Mouse (Mus musculus) thymus, adult 2 months (tissue): Measurements from ENCODE around the gene Fpgs. TPM values are rescaled to one million over a fixed set of nuclear protein-coding genes. Genes with fewer than 3 reads are reported as not detected.

Experiments used
- DNase-seq: peaks from one replicate; pipeline ENCODE4 v3.0.0; 2021
- H3K27ac ChIP-seq: fragments of 200-500 bp; 2 replicates; pipeline ENCODE4 v1.5.1; 2012; ENCODE audit warnings: low read length, control low read depth; ENCODE audit not compliant: control insufficient read depth, insufficient read depth
- H3K27me3 ChIP-seq: fragments of 200-500 bp; 2 replicates; pipeline ENCODE4 v1.6.1; 2012; ENCODE audit warnings: mild to moderate bottlenecking, low read length, moderate library complexity, mixed read lengths; ENCODE audit not compliant: control insufficient read depth, insufficient read depth
- H3K36me3 ChIP-seq: fragments of 200-500 bp; 2 replicates; pipeline ENCODE4 v1.6.1; 2012; ENCODE audit warnings: mild to moderate bottlenecking, low read length, moderate library complexity; ENCODE audit not compliant: control insufficient read depth, insufficient read depth
- H3K4me1 ChIP-seq: fragments of 200-500 bp; replicated peaks from 2 replicates; pipeline ENCODE4 v1.6.1; 2012; ENCODE audit warnings: low read length; ENCODE audit not compliant: control insufficient read depth, insufficient read depth
- H3K4me3 ChIP-seq: fragments of 200-500 bp; 2 replicates; pipeline ENCODE4 v1.5.1; 2012; ENCODE audit warnings: mild to moderate bottlenecking, low read length, control low read depth, moderate library complexity; ENCODE audit not compliant: control insufficient read depth, insufficient read depth
- CTCF ChIP-seq: fragments of 200-500 bp; IDR thresholded peaks from 2 replicates; pipeline ENCODE4 v1.5.1; 2012; ENCODE audit warnings: mild to moderate bottlenecking, control low read depth, low read length, moderate library complexity, borderline replicate concordance; ENCODE audit not compliant: control insufficient read depth, poor library complexity, insufficient read depth; ENCODE audit errors: extremely low read depth
- POLR2A ChIP-seq: fragments of 200-500 bp; IDR thresholded peaks from 2 replicates; pipeline ENCODE4 v1.6.1; 2012; ENCODE audit warnings: mild to moderate bottlenecking, low read length, control low read depth, moderate library complexity; ENCODE audit not compliant: control insufficient read depth, poor library complexity, insufficient read depth; ENCODE audit errors: extremely low read depth
- whole genome bisulfite sequencing: fragments of 180-500 bp; shearing (Covaris S2); methylation state at CpG from one replicate; pipeline ENCODE4 v1.1.7; 2018; 5-methylcytosine and 5-hydroxymethylcytosine counted together
- polyA plus RNA-seq: library from polyadenylated mRNA; depleted of rRNA; stranded (reverse); fragments of >200 nt; gene quantifications from 2 replicates; pipeline ENCODE4 v1.2.3, GENCODE M21; 2012

Gene Fpgs
- polyA plus RNA-seq, 1 experiment, result 61.8 TPM

DNA sequence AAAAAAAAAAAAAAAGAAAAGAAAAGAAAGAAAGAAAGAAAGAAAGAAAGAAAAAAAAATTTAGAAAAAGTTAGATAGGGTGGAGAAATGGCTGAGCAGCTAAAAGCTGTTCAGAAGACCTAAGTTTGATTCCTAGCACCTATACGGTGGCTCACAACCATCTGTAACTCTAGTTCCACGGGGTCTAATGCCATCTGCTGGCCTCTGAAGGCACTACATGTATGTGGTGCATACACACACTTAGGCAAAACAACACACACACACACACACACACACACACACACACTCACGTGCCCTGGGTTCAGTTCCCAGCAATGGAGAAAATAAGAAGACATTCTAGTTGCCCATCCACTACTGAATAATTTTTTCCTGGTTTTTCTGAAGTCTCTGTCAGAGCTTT is 27.1 kb downstream of the Fpgs start:
- no peak for TF ChIP-seq CTCF
- no peak for TF ChIP-seq POLR2A
- DNase-seq, result no peak
- no peak overlapping the region for H3K27ac ChIP-seq
- WGBS, result 95% methylated on average over 3 of the region's 3 CpGs
- H3K4me3 ChIP-seq, result no peak overlapping the region
- no peaks in the 10 kb centered on the region for H3K36me3 ChIP-seq
- no peaks in the 10 kb centered on the region for H3K27me3 ChIP-seq
- H3K4me1 ChIP-seq, result no peaks in the 10 kb centered on the region

DNA sequence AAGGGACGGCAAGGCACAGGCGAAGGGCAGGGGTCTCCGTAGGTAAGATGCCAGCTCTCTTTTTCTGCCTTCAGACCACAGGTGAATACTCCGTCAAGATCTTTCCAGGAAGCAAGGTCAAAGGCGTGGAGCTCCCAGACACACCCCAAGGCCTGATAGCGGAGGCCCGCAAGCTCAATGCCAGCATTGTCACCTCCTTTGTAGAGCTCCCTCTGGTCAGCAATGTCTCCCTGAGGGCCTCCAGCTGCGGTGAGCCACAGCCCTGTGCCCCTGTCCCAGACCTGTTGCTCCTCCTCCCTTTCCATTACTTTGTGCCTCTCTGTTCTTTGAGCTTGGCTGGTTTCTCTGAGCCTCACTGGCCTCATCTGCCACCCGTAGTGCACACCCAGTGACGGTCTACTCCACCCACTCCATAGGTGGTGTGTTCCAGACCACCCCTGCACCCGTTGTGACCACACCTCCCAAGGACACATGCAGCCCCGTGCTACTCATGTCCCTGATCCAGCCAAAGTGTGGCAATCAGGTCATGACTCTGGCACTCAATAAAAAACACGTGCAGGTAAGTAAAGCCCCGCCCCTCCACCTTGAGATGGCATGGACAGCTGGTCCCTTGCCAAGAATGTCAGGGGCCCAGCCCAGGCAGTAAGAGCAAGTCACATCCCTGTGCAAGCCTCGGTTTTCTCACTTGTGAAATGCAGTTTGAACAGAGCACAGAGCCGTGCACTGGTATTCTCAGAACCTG is 30.6 kb downstream of the Fpgs start:
- no peaks in the 10 kb centered on the region for H3K36me3 ChIP-seq

DNA sequence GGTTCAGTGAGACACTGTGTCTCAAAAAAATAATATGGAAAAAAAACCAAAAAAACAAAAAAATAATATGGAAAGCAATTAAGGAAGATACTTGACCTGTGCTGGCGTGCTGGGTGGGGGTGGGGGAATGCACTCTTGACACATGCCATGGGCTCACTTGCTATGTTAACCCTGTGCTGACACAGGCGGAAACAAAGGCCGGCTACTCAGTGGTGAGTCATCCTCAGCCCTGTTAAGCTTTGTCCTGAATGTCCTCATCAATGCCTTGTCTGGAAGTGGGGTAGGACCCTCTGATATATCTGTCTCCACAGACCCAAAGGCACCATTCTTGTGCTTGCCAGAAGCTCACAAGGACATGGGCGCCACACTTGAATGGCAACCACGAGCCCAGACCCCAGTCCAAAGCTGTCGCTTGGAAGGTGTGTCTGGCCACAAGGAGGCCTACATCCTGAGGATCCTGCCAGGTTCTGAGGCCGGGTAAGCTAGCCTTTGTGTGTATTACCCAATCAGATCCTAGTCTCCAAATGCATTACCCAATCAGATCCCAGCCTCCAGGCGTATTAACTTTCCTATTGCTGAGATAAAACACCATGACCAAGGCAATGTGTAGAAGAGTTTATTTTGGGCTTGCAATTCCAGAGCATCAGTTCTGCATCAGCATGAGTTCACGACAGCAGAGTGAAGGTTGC is 31.9 kb downstream of the Fpgs start:
- Histone ChIP-seq H3K27ac (no peak overlapping the region), H3K36me3 (no peaks in the 10 kb centered on the region), H3K27me3 (no peaks in the 10 kb centered on the region), H3K4me3 (no peak overlapping the region), H3K4me1 (no peaks in the 10 kb centered on the region)
- no peak for DNase-seq
- WGBS, result 93% methylated on average over 9 of the region's 9 CpGs
- no peak for TF ChIP-seq CTCF

More for the DNA sequence above, 30.6 kb downstream of the Fpgs start:
- TF ChIP-seq POLR2A, result no peak
- TF ChIP-seq CTCF, result no peak
- Histone ChIP-seq H3K27me3 (no peaks in the 10 kb centered on the region), H3K27ac (no peak overlapping the region), H3K4me1 (no peaks in the 10 kb centered on the region), H3K4me3 (no peak overlapping the region)
- no peak for DNase-seq
- WGBS, result 91% methylated on average over 16 of the region's 16 CpGs

DNA sequence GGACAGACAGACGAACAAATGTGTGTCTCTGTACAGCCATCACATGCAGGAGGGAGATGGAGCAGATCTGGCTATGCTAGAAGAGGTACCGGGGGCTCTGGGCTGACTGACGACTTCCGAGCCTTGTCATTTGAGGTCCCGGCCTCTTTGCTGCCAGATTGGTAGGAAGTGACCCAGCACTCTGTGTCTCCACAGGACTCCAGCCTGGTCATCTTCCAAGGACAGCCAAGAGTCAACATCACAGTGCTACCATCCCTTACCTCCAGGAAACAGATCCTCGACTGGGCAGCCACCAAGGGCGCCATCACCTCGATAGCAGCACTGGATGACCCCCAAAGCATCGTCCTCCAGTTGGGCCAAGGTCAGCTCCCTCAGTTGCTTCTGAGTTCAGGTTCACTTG is 32.8 kb downstream of the Fpgs start:
- H3K4me3 ChIP-seq, result no peak overlapping the region
- H3K36me3 ChIP-seq, result no peaks in the 10 kb centered on the region
- 93% methylated on average over 9 of the region's 9 CpGs for WGBS
- TF ChIP-seq POLR2A (no peak), CTCF (no peak)
- H3K4me1 ChIP-seq, result no peaks in the 10 kb centered on the region
- H3K27ac ChIP-seq, result no peak overlapping the region
- H3K27me3 ChIP-seq, result no peaks in the 10 kb centered on the region
- DNase-seq, result no peak

DNA sequence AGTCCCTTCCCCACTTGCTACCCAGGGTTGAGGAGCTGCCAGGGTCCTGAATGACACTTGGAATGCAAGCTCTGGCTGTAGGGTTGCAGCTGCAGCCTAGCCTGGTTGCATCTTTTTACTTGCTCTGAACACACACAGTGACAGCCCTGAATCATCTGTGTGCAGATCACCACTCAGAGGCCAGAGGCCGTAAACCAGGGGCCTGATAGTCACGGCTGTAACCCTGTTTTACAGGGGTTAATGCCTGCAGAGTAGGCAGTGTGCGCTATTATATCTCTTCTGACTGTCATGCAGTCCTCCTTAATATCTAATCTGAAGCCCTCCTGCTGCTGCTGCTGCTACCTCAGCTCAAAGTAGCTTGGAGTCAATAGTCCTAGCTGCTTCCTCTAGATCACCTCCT is 34.1 kb downstream of the Fpgs start:
- no peaks in the 10 kb centered on the region for H3K27me3 ChIP-seq
- no peak for DNase-seq
- WGBS, result 92% methylated on average over 3 of the region's 3 CpGs
- no peak overlapping the region for H3K27ac ChIP-seq
- H3K4me1 ChIP-seq, result no peaks in the 10 kb centered on the region
- no peak for TF ChIP-seq CTCF
- no peak for TF ChIP-seq POLR2A
- no peak overlapping the region for H3K4me3 ChIP-seq
- no peaks in the 10 kb centered on the region for H3K36me3 ChIP-seq

DNA sequence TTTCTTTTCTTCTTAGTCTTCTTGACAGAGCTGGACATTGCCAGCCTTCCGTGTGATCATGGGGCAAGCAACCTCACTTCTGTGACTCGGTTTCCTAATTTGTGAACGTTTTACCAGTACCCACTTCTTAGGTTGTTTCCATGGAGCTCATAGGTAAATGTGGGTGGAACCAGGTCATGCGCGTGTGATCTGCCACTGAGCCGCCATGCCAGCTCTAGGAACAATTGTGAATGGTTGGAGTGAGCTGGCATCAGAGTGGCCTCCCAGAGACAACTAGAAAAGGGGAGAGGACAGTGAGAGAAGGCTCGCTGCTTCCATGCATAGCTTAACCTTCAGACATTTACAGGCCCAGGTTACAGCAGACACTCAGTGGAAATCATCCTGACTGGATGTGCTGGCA is 35.8 kb downstream of the Fpgs start:
- Histone ChIP-seq H3K27ac (no peak overlapping the region), H3K27me3 (no peaks in the 10 kb centered on the region), H3K36me3 (no peaks in the 10 kb centered on the region)

DNA sequence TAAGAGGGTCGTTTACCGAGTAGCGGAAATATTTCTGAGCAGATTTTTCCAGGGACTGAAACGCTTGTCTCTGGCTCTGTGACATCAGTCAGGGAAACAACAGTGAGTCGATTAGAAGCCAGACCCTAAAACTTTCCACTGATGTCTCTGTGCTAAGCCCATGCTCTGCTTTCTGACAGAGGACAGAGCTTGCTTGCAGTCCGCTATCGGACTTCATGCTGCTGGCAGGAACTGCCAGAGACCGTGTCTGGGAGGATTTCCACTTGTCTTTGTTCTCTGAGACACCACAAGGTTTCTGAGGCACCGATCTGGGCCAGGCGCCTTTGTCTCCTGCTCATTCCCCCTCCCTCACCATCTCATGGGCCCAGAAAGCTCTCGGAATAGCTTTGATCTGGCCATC is 36.2 kb downstream of the Fpgs start:
- no peak for DNase-seq
- no peak overlapping the region for H3K27ac ChIP-seq

More for the DNA sequence above, 35.8 kb downstream of the Fpgs start:
- no peak for TF ChIP-seq POLR2A
- no peak for TF ChIP-seq CTCF
- 95% methylated on average over 7 of the region's 7 CpGs for WGBS
- Histone ChIP-seq H3K4me1 (no peaks in the 10 kb centered on the region), H3K4me3 (no peak overlapping the region)
- no peak for DNase-seq

More for the DNA sequence above, 36.2 kb downstream of the Fpgs start:
- Histone ChIP-seq H3K36me3 (no peaks in the 10 kb centered on the region), H3K4me3 (no peak overlapping the region), H3K27me3 (no peaks in the 10 kb centered on the region), H3K4me1 (no peaks in the 10 kb centered on the region)
- TF ChIP-seq CTCF, result no peak
- TF ChIP-seq POLR2A, result no peak
- 85% methylated on average over 11 of the region's 11 CpGs for WGBS
